Mouse (Mus musculus) adrenal gland, postnatal 14 days (tissue): ENCODE measurements around the gene Pds5a. TPM values are rescaled to one million over a fixed set of nuclear protein-coding genes. Genes with fewer than 3 reads are reported as not detected.
"Not testable (repeated sequence)": the region's sequence is repeated elsewhere in the genome, so short reads cannot be mapped to it uniquely, and the experiment has no call there.

Source experiments
- DNase-seq: peaks from one replicate; pipeline ENCODE4 v3.0.0; 2021; ENCODE audit warnings: mixed read lengths
- total RNA-seq: library from RNA; stranded (reverse); gene quantifications from 2 replicates; pipeline ENCODE4 v1.2.3, GENCODE M21; 2021

Gene Pds5a
- total RNA-seq, 1 experiment from 2014 or later, result 92.5 TPM

DNA sequence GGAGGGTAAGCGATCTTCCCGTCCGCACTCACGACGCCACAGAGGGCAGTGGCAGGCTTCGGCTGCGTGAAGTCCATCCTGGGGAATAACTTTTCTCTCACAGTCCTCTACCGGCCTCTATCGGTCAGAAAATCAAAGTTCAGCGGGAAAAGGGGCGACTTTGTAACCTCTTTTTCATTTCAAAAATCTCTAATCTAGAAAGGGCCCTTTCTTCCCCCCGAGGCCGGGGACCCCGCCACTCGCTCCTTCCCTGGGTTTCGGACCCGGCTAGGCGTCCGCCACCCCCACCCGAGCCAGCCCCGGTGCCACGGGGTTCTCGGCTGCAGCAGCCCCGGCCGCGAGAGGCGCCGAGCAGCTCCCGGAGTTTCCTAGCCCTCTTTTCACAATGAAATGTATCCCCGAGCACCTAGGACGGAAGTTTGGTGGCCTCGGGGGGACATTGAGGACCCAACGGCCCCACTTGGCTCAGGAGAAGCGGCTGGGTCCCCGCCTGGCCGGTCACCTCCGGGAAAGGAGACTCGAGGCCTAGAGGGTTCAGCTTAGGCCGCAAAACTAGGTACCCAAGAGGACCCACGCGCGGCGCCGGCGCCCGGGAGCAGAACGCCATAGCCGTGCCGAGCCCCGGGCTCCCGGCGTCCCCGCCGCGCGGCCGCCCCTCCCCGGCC is 1.1 kb downstream of the Pds5a start:
- DNase-seq, result peak; percentile 85

- DNase-seq, result not testable (repeated sequence)
These were observed 4.0 kb downstream of the Pds5a start for GRCm38 (mm10) chr5:65694076-65694475.

DNA sequence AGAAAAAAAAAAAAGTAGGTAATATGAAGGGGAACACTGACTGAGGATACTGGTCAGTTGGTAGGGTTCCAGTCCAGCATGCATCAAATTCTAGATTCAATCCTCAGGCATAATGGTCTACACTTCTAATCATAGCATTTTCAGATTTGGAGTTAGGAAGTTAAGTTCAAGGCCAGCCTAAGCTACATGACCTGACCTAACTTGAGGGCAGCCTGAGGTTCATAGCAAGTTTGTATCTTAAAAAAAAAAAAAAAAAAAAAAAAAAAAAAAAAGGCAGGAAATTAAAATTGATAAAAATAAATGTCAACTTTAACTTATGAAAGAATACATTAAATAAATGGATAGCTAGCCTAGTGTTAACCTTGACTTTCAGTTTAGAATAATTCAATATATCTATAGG is 5.1 kb downstream of the Pds5a start:
- no peak for DNase-seq

GRCm38 (mm10) chr5:65688806-65689205 is 9.3 kb downstream of the Pds5a start:
- no peak for DNase-seq

DNA sequence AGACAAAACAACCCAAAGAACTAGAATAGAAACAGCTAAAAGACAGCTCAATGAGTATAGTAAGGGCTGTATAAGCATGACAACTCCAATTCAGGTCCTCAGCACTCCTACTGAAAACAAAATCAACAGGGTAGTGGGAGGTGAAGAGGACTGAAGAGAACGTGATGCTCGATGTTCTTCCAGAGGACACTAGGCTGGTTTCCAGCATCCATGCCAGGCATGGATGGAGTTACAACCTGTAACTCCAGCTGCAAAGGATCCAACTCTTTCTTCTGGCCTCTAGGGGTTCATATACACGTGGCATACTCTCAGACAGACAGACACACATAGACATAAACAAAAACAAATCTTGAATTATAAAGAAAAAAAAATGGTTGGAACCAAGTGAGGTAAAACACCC is 11.3 kb downstream of the Pds5a start:
- no peak for DNase-seq

- DNase-seq, result peak; percentile 35
These were observed 19.2 kb downstream of the Pds5a start for GRCm38 (mm10) chr5:65678826-65679225.

- DNase-seq, result no peak
These were observed 25.9 kb downstream of the Pds5a start for GRCm38 (mm10) chr5:65672162-65672561.

DNA sequence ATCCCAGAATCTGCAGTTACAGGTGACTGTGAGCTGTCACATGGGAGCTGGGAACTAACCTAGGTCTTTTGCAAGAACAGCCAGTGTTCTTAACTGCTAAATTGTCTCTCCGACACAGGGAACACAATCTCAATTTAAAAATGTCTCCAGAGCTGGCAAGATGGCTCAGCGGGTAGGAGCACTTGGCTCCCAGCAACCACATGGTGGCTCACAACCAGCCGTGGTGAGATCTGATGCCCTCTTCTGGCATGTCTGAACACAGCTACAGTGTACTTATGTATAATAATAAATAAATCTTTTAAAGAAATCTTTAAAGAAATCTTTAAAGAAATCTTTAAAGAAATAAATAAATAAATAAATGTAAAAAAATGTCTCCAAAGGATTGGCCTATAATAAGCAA is 30.4 kb downstream of the Pds5a start:
- peak; percentile 17 for DNase-seq

GRCm38 (mm10) chr5:65665370-65665769 is 32.7 kb downstream of the Pds5a start:
- DNase-seq, result no peak

DNA sequence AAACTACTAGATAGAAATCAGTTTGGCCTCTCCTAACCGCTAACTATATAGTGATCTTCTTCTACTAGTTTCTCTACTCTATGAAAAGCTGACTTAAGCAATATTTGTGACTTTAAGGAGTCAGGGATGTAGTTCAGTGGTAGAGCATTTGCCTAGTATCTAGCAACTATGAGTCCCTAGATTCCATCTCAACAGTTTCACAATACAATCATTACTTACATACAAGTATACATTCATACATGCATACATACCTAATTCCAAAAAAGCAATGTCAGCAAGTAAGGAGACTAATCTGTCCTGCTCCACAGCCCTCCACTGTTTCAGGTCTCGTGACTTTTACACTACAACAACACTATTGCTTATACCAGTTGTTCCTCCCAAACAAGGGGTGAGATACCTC is 36.1 kb downstream of the Pds5a start:
- no peak for DNase-seq

DNA sequence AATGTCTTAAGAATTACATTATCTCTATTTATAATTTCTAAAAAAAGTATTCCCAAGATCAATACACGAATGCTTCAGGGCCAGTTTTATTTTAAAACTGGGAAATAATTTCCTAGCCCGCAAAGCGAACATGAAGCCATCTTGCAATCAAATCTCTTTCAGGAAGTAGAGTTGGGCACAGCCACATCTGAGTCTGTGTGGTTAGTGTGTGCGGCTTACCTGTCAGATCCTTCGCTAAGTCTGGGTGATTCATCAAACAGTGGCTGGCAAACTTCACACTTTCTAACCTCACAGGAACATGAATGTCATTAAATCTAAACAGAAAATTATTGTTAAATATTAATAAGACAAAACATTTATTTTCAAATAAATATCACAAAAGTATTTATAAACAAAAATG is 44.3 kb downstream of the Pds5a start:
- no peak for DNase-seq

GRCm38 (mm10) chr5:65638896-65639295 is 59.2 kb downstream of the Pds5a start:
- no peak for DNase-seq

DNA sequence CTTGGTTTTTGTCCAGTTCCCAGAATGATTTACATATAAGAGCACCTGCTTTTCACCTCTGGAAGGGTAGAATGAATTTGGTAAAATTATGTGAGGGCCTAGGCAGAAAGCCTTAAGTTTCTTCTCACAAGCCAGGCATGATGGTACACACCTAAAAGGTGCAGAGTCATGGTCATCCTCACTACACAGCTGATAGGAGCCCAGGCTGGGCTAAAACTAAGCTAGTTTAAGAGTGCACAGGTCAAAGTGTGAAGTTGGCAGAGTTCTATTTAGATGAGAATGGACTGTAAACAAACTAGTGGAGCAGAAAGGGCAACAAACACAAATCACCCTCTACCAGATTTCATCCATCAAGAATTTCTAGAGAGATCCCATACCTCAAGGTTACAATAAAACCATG is 73.7 kb downstream of the Pds5a start:
- no peak for DNase-seq

- DNase-seq, result no peak
These were observed 84.7 kb downstream of the Pds5a start for GRCm38 (mm10) chr5:65613152-65613924.

DNA sequence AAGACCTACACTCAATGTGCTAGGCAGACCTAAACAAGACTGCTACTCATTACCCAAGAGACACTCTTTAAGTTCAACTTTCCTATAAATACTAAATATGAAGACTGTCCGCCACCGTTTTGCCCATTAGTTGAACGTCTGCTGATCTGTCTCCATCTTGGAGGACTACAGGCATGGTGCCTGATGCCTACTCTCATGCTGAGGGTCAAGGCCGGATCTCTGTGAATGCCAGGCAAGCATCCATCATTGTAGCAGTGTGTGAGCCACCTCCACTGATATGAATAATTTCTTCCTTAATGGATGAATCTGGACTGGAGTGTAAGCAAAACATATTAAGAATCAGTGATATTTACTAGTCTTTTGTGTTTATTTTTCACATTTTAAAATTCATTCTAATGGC is 87.5 kb downstream of the Pds5a start:
- peak; percentile 23 for DNase-seq

- no peak for DNase-seq
These were observed 88.3 kb downstream of the Pds5a start for GRCm38 (mm10) chr5:65609769-65610168.

DNA sequence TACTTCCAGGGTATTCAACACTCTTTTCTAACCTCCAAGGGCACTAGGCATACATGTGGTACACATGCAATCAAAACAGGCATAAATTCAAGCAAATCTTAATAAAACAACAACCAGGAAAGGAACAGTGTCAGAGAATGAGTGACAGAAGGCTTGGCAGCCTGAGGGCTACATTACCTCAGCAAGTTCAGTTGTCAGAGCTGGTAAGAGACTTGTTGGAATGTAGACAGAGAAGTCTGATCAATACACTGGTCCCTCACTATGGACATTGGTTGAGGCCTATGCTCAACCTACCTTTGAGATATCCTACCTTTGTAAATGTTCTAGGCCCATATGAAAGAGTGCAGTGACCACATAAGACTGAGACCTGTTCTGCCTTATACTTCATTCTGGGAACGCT is 91.3 kb downstream of the Pds5a start:
- DNase-seq, result no peak

- DNase-seq, result no peak
These were observed 98.4 kb downstream of the Pds5a start for GRCm38 (mm10) chr5:65599681-65600080.

- no peak for DNase-seq
These were observed 105.7 kb downstream of the Pds5a start for GRCm38 (mm10) chr5:65592421-65592820.

GRCm38 (mm10) chr5:65590199-65590598 is 107.9 kb downstream of the Pds5a start:
- no peak for DNase-seq

DNA sequence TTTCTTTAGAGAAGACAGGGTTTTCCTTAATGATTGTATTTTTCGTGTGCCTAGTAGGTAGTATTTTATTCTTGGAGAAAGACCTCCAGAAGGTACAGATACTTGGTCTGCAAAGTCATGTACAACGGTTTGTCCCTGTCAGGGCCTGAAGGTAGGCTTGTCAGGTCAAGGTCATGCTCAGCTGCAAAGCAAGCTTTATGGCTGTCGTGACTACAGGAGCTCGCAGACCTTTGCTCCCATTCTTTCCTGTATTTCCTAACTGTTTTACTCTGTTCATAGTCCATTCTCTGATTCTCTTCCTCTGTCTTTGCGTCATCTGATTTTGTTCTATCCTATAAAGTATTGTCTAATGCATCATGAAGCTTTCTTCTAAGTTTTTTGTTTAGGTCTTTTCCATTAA is 111.8 kb downstream of the Pds5a start:
- peak; percentile 56 for DNase-seq

GRCm38 (mm10) chr5:65578545-65578944 is 119.5 kb downstream of the Pds5a start:
- no peak for DNase-seq

GRCm38 (mm10) chr5:65575896-65576295 is 122.2 kb downstream of the Pds5a start:
- DNase-seq, result no peak

DNA sequence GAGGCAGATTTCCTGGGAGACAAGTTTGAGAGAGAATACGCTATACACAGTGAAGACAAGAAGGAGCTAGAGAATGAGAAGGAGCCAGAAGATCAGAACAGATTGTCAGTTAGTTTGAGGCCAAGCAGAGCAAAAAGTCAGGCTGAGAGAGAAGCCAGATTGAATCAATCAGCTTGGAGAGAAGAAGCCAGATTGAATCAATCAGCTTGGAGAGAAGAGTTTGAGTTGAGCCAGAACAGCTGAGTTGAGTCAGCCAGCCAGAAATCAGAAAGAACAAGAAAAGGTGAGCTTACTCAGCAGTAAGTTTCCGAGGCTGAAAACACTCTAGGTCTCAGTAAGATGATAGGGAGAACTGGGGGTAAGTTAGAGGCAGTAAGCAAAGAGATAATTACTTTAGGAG is 123.2 kb downstream of the Pds5a start:
- no peak for DNase-seq
